Mouse (Mus musculus) heart, adult 2 months (tissue): Measurements from ENCODE around the gene Cald1.

Experiments used
- CTCF ChIP-seq: fragments of 200-600 bp; IDR thresholded peaks from 2 replicates; pipeline ENCODE4 v1.8.1; 2022; ENCODE audit warnings: antibody characterized with exemption, mild to moderate bottlenecking, moderate library complexity
- EP300 ChIP-seq: fragments of 200-500 bp; IDR thresholded peaks from 2 replicates; pipeline ENCODE4 v1.6.1; 2011; ENCODE audit warnings: low read depth, low read length, control low read depth; ENCODE audit not compliant: insufficient read depth
- POLR2A ChIP-seq: fragments of 200-500 bp; IDR thresholded peaks from 2 replicates; pipeline ENCODE4 v1.6.1; 2011; ENCODE audit warnings: mild to moderate bottlenecking, low read depth, low read length, control low read depth; ENCODE audit not compliant: insufficient read depth

- TF ChIP-seq EP300 (no peak), CTCF (peak; percentile 22), POLR2A (no peak)
Measured at GRCm38 (mm10) chr6:34638667-34639066, 40.4 kb downstream of the Cald1 start.
